Mouse (Mus musculus) heart, adult 8-10 months (tissue): ENCODE measurements around the gene Glt8d1. TPM values are rescaled to one million over a fixed set of nuclear protein-coding genes. Genes with fewer than 3 reads are reported as not detected.

Source experiments
- DNase-seq: peaks from one replicate; pipeline ENCODE4 v3.0.0; 2022; ENCODE audit warnings: low spot score
- total RNA-seq, 4 experiments: library from RNA; stranded (reverse); gene quantifications; 2 replicates each; pipeline ENCODE4 v1.2.4; 2022

The Glt8d1 gene
- 10 to 100 TPM; 24.1 to 27.0 (median 25.3) TPM for total RNA-seq

DNA sequence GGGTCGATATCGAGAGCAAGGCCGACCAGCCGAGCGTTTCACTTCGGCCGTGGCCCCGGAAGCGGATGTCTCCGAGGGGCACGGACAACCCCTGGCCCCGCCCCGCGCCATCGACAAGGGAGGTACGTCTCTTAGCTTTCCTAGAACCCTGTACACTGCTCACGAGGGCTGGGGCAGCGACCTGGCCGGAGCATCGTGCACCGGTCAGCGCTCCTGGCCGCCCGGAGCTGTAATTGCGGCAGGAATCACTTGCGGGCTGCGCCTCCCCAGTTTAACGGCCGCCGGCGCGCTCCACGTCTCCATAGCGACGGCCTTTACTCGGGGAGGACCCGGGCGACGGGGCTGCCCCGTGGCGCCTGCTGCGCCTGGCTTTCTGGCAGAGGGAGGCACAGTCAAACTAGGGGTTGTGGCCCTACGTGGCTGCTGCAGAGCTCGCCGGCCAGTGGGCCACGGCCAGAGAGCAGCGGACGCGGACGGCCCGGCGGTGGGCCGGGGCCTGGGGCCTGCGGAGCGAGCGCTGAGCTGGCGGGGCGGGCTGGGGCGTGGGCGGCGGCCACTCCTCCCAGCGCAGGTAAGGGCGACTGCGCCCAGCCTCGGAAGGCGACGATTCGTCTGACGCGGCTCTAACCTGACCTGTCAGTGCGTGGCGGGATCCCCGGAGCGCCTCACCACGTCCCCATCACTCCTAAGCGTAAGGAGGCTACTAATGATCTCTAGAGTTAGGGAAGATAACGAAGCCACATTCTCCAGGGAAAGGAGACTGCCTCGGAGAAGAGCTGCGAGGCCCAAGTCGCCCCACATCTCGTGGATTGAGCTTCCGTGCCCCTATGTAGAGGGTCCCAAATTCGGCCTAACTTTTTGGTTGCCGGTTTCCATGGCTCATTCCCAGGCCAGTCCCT, at the start of gene Glt8d1, which contains the start of gene Spcs1:
Gene Glt8d1, plus strand, starts transcription at position 94 of the 899 bp plus-strand sequence.
Gene Spcs1, minus strand, starts transcription at position 366 of the 899 bp plus-strand sequence.
- peak; percentile 83 for DNase-seq

DNA sequence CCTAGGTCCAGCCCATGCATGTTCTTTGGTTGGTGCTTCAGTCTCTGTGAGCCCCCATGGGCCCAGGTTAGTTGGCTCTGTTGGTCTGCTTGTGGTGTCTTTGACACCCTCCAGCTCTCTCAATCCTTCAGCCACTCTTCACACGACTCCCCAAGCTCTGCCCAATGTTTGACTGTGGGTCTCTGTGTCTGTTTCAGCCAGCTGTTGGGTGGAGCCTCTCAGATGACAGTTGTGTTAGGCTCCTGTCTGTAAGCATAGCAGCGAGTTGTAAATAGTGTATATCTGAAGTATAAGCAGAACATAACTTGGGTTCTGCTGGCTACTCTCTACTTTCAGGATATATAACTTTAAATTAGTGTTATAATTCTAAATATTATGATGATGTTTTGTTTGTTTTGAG, 42.7 kb upstream of the Glt8d1 start:
- no peak for DNase-seq

DNA sequence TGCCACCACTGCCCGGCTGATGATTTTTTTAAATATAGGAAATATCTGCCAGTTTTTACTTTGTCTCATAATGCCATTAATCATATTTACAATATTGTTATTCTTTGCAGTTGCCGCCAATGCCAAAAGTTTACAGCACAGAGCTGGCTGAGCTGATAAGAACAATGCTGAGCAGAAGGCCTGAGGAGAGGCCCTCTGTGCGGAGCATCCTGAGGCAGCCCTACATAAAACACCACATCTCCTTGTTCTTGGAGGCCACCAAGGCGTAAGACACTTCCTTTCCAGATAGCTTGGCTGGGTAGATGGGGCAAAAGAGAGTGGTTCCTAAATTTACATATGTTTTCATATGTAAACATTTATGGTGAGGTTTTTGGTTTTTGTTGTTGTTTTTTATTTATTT, 42.2 kb upstream of the Glt8d1 start:
- DNase-seq = no peak

DNA sequence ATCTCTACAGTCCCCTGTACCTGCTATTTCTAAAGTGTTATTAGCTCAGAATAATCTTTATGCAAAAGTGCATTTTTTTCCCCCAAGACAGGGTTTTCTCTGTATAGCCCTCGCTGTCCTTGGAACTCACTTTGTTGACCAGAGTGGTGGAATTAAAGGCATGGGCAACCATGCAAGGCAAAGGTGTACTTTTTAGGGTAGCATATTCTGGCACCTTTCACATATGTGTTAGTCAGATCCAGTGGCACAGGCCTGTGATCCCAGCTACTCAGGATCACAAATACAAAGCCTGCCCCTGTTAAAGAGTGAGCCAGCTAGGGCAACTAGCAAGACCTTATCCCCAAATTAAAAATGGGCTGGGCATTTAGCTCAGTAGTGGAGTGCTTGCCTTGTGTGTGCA, 40.8 kb upstream of the Glt8d1 start:
- no peak for DNase-seq

DNA sequence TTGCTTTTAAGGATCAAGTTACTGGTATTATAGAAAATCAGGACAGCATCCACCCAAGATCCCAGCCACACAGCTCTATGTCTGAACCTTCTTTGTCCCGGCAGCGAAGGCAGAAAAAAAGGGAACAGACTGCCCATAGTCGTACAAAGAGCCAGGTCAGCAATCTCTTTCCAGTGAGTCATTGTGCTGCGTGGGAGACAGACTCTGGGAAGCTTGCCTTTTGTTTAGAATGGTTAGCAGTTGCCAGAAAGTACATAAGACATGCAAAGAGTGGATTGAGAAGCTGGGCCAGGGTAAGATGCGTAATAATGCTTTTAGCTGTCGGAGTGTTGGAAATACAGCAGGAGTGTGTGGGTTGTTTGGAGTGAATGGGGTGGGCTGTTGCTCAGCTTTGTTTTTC, 27.0 kb upstream of the Glt8d1 start:
- DNase-seq = peak; percentile 35

DNA sequence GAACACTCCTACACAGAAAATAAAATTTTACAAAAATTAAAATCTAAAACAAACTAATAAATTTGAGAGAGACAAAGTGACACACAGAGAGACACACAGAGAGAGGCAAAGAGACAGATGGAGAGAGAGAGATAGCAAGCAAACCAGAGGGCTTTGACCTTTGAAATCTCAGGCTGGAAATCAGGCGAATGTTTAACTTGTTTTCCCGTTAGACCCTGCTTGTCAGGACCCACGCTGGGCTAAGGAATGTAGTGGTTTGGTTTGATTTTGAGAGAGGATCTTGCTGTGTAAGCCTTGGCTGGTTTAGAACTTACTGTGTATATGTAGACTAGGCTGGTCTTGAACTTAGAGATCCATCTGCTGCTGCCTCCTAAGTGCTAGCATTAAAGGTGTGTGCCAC, 25.0 kb upstream of the Glt8d1 start:
- no peak for DNase-seq

DNA sequence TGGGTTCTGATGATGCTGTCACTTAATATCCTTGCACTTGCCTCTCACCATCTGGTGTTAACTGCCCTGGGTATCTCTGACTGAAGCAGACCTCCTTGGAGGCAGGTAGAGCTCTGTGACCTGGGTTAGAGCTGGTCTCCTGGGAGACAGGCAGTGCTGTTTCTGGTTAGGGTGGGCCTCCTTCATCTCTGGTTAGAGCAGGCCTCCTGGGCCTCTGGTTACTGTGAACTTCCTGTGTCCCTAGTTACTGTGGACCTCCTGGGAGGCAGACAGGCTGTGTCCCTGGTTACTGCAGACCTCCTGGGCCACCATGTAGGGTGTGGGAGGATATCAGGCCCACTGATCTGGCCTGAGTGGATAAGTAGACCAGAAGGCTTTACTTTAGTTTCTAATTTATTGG, 4.8 kb upstream of the Glt8d1 start:
- DNase-seq = no peak

DNA sequence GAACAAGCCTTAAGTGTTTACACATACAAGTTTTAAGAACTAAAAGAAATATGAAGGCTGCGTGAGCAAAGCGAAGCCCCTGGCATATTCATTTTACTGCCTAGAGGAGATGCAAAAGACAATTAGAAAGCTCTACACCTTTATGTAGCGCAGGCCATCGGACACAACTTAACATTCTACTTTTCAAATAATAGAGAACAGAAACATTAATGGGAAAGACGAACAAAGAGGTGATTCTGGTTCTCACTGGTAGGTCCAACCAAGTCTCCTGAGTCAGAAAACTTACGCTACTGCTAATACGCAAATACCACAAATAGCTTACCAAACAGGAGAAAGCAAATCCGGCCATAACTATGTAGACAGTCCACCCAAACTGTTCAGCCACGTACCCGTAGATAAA, 844 bp upstream of the Glt8d1 start:
- no peak for DNase-seq

DNA sequence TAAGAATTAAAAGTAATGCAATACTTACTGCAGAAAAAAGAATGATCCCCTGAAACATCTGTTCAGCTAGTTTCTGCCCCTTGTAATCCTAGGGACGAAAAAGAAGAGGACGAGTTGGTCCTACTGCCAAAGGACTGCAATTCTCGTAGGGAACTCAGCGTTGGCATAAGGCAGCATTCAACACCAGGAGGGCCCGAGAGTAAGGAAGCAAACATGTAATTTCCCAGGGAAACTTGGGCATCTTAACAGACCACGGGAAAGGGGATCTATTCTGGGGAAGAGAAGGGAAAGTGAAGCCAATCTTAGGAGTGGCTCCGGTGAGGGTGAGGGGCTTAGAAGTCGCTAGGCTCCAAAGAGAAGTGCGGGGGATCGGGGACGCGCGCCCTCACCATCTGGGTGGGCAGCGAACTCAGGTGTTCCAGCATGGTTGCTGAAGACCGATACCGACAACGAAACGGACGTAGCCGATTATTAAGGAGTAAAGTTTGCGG, 339 bp upstream of the Glt8d1 start:
- DNase-seq = no peak

DNA sequence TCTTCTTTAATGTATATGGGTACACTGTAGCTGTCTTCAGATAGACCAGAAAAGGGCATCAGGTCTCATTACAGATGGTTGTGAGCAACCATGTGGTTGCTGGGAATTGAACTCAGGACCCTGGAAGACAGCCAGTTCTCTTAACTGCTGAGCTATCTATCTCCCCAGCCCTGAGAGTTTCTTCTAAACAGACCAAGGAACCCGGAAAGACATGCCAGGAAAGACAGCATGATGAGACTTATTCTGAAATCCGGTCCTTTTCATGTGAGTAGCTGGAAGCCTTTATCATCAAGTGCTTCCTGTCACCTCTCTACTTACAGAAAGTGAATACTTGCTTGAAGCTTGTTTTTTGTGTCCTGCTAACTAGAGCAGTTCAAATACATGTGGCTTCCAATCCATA, 3.3 kb downstream of the Glt8d1 start:
- no peak for DNase-seq

DNA sequence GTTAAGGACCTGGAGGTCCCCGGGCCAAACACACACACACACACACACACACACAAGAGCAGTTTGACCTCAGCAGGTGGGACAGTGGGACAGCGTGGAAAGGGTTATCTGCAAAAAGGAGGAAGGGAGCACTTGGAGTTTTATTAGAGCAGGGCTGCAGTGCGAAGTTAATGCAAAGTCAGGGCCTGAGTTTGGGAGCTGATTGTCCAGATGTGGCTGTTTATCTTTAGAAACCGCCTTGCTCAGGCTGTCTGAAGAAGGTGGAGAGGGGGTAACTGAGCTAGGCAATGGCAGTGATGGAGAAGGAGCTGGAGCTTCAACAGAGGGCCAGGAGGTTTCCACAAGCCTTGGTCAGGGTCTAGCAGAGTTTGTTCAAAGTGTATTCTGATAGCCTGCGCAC, 5.6 kb downstream of the Glt8d1 start:
- no peak for DNase-seq

DNA sequence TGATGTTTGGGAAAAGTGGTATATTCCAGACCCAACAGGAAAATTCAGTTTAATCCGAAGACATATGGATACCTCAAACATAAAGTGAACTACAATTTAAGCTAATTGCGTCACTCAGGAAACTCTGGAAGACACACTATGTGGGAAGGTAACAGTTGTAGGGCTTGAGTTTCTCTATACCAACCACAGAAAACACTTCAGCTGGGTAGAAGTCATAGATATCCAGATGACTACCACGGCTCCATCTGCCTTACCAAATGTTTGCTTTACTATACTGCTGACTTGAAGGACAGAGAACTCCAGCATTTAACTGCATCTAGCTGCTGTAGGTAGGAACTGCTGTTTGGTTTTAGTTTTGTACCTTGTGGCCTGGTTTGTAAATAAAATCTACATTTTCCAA, 10.4 kb downstream of the Glt8d1 start:
- no peak for DNase-seq

DNA sequence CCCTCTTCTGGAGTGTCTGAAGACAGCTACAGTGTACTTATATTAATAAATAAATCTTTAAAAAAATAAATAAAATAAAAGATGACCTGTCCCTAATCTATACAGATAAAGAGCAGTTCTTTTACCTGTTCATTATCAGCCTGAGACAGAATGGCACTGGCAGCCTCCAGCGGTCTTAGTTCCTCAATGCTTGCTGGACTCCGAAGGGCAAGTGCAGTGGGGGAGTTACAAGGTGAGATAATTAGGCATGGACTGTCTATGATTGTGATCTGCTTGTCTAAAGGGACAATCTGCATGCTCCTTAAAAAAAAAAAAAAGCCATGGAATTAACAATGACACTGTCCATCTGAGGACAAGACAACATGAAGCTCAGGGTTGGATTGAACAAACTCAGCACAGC, 12.7 kb downstream of the Glt8d1 start:
- DNase-seq = no peak

DNA sequence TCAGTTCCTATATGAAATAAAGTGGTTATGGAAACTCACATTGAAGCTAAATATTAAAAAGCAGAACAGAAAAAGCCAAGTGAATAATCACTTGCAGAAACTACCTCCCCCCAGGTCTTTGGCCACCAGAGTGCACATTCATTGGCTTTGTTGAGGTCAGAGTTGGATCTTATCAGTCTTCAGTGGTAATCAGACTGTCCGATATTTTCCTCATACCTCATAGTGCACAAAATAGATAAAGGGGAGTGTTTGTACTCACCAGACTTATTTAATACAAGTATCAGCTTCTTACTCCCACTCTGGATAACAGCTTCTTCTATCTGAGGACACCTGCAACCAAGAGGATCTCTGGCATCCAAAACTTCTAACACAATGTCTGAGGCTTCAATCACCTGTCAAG, 14.9 kb downstream of the Glt8d1 start:
- no peak for DNase-seq

DNA sequence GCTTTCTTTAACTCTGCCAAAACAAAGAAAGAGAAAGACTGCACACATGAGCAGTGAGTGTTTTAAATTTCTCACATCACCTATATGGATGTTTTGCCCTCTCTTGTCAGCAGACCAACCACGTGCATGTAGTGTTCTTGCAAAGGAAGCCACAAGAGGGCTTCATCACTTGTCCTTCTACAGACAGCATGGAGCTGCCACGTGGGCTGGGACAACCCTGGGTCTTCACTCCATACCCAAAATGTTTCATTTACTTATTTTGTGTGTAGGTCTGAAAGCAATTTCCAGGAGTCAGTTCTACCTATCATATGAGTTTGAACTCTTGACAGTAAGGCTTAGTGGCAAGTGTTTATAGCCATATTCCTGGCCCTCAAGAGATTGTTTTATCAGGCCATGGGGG, 16.7 kb downstream of the Glt8d1 start:
- no peak for DNase-seq

DNA sequence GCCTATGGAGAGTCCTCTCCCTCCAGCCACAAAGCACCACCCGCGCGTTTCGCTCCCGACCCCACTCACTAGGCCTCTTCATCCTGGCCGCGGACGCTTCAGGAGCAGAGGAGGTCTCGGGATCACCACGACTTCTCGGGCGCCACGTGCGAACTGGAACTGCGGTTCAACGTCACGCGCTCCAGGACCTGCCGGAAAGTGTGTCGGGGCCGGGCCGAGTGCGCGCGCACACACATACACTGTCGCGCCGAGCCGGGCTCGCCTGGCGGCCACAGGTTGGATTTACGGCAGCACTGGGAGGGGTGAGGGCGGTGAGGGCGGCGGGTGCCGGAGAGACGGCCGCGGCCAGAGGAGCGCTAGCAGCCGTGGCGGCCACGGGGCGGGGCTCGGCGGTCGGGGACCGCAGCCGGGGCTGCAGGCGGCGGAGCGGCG, 17.7 kb downstream of the Glt8d1 start, which contains the start of the genes Pbrm1 and Gnl3:
Gene Pbrm1, plus strand, starts transcription at position 279 of the 432 bp plus-strand sequence.
Gene Gnl3, minus strand, starts transcription at position 293 of the 432 bp plus-strand sequence.
- peak; percentile 94 for DNase-seq

DNA sequence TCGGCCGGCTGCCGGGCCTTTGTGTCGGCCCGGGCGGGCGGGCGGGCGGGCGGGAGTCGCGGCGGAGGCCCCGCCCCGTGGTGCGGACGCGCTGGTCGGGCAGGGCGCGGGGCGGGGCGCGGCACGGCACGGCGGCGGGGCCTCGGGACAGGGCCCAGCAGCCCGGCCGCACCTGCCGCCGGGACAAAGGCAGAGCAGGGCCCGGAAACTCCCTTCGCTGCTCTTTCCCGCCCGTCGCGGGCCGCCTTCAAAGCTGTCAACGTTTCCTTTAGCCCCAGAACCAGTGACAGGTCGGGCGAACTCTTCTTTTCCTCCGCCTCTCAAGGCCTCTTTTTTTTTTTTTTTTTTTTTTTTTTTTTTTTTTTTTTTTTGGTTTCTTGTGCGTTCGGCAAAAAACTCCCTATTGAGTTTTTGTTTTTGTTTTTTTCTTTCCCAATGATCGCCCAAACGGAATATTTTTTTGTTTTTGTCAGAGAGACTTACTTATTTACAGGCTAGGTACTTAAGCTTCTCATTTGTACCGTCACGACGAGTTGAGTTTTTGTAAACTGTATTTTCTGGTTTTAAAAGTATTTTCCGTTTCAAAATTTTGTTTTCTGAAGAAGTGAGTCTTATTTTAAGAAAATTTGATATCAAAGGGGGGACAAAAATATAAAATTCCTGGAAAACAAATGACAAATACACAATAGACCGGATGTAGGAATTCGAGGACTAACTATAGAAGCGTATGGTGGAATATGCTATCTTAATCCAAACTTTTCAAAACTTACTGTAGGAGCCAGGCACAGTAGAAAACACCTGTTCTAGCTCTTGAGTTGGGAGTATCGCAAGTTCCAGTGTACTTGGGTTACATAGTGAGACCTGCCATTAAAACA, 18.4 kb downstream of the Glt8d1 start:
- peak; percentile 62 for DNase-seq

DNA sequence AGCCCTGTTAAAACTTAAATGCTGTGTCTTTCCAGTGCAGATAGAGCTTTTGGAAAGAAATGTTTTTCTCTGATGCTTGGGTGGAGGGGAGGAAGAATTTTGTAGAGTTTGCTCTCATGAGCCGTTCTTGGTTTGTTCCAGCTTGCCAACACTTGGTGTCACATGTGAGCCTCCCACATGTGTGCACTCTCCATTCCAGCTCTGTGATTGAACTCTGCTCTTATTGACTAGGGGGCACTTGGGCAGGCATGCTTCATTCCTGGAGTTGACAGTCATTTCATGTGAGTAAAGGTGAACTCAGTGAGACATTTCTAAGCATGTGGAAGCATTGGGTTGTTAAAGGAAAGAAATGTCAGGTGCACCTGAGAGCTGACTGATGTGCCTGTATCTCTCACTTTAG, 21.4 kb downstream of the Glt8d1 start:
- DNase-seq = no peak

DNA sequence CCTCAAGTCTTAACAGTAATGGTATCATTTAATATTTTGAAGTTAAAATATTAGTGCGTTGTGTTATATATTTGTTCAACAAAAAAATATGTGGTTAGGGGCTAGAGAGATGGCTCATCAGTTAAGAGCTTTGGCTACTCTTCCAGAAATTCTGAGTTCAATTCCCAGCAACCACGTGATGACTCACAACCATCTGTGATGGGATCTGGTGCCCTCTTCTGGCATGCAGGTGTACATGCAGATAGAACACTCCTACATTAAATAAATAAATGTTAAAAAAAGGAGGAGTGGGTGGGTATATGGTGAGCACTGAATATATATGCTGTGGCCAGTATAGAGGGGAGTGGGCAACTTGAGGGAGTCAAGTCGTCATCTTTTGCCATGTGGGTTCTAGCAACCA, 24.6 kb downstream of the Glt8d1 start:
- peak; percentile 10 for DNase-seq

DNA sequence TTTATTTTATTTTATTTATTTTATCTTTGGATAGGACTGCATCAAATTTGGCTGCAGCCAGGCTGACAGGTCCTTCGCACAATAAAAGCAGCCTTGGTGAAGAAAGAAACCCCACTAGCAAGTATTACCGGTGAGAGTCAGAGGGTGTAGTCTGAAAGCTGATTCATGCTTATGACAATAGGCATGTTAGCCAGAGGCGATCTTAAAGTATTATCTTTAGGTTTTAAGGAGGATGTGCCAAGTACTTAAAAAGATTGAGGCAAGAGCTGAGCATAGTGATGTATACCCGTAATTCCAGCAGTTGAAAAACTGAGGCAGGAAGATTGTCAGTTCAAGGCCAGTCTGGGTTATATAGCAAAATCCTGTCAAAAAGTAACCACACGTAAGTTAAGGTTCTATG, 44.1 kb downstream of the Glt8d1 start:
- no peak for DNase-seq

DNA sequence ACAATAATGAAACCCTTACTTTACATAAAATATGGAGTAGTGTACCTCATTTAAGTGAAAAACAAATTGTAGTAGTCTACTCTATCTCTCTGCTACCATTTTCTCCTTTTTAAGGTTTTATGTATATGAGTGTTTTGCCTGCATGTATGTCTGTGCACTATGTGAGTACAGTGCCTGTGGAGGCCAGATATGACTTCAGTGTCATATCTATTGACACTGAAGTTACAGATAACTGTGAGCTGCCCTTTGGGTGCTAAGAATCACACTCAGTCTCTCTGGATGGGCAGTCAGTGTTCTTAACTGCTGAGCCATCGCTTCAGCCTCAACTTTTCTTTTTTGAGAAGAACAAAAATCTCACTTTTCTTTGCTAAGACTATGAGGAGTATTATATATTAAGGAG, 44.6 kb downstream of the Glt8d1 start:
- DNase-seq = no peak
